Mouse (Mus musculus) ES-Bruce4 (cell line): ENCODE measurements around the gene Tmem265. TPM values are rescaled to one million over a fixed set of nuclear protein-coding genes. Genes with fewer than 3 reads are reported as not detected.

ENCODE experiments used
- H3K27ac ChIP-seq: 2 replicates; pipeline ENCODE4 v1.5.1; 2012; ENCODE audit warnings: low read length, inconsistent platforms; ENCODE audit not compliant: insufficient read depth
- H3K27me3 ChIP-seq: 2 replicates; pipeline ENCODE4 v1.6.1; 2012; ENCODE audit warnings: mild to moderate bottlenecking, low read length, inconsistent platforms; ENCODE audit not compliant: control insufficient read depth, poor library complexity, insufficient read depth, severe bottlenecking
- H3K36me3 ChIP-seq: 2 replicates; pipeline ENCODE4 v1.6.1; 2012; ENCODE audit warnings: inconsistent platforms, mild to moderate bottlenecking, low read length, moderate library complexity; ENCODE audit not compliant: control insufficient read depth, poor library complexity, insufficient read depth, severe bottlenecking
- H3K4me1 ChIP-seq: one replicate; pipeline ENCODE4 v1.8.1; 2011; ENCODE audit warnings: low read length; ENCODE audit not compliant: control insufficient read depth, insufficient read depth
- H3K4me3 ChIP-seq: 2 replicates; pipeline ENCODE4 v1.5.1; 2011; ENCODE audit warnings: low read depth, mild to moderate bottlenecking, low read length
- H3K9ac ChIP-seq: 2 replicates; pipeline ENCODE4 v1.6.1; 2012; ENCODE audit warnings: low read depth, mild to moderate bottlenecking, inconsistent platforms; ENCODE audit not compliant: poor library complexity, severe bottlenecking
- H3K9me3 ChIP-seq: replicated peaks from 2 replicates; pipeline ENCODE4 v1.6.1; 2012; ENCODE audit warnings: mild to moderate bottlenecking, low read length, inconsistent platforms; ENCODE audit not compliant: control insufficient read depth, poor library complexity, insufficient read depth, severe bottlenecking
- CTCF ChIP-seq: IDR thresholded peaks from one replicate; pipeline ENCODE4 v1.8.1; 2011; ENCODE audit warnings: low read depth, low read length
- EP300 ChIP-seq: IDR thresholded peaks from 2 replicates; pipeline ENCODE4 v1.6.1; 2011; ENCODE audit warnings: low read depth, low read length; ENCODE audit not compliant: insufficient read depth
- POLR2A ChIP-seq: IDR thresholded peaks from one replicate; pipeline ENCODE4 v1.8.1; 2011; ENCODE audit warnings: low read length; ENCODE audit not compliant: insufficient read depth
- polyA plus RNA-seq: library from polyadenylated mRNA; stranded (reverse); fragments of >200 nt; gene quantifications from 2 replicates; pipeline ENCODE4 v1.2.4, GENCODE M21; 2011; ENCODE audit warnings: low read depth; ENCODE audit not compliant: missing spikeins, insufficient read depth, insufficient read length

Tmem265 gene
- polyA plus RNA-seq, 1 experiment = 2.9 TPM

- Histone ChIP-seq H3K9me3 (no peaks in the 10 kb centered on the region), H3K4me3 (no peak overlapping the region), H3K27ac (no peak overlapping the region), H3K27me3 (no peaks in the 10 kb centered on the region), H3K4me1 (no peaks in the 10 kb centered on the region), H3K9ac (no peak overlapping the region), H3K36me3 (peaks cover 48% of the 10 kb centered on the region)
- TF ChIP-seq EP300 (no peak), POLR2A (no peak), CTCF (peak; percentile 62)
These were observed 31.4 kb downstream of the Tmem265 start for GRCm38 (mm10) chr7:127592575-127592974.

- H3K4me1 ChIP-seq = no peaks in the 10 kb centered on the region
- no peaks in the 10 kb centered on the region for H3K9me3 ChIP-seq
- H3K4me3 ChIP-seq = no peak overlapping the region
- H3K9ac ChIP-seq = no peak overlapping the region
- TF ChIP-seq EP300 (no peak), POLR2A (no peak), CTCF (no peak)
- peaks cover 42% of the 10 kb centered on the region for H3K36me3 ChIP-seq
- no peaks in the 10 kb centered on the region for H3K27me3 ChIP-seq
- no peak overlapping the region for H3K27ac ChIP-seq
These were observed 35.6 kb downstream of the Tmem265 start for GRCm38 (mm10) chr7:127596747-127597146.

- Histone ChIP-seq H3K4me1 (no peaks in the 10 kb centered on the region), H3K9me3 (no peaks in the 10 kb centered on the region), H3K27me3 (no peaks in the 10 kb centered on the region), H3K36me3 (peaks cover 13% of the 10 kb centered on the region), H3K4me3 (no peak overlapping the region), H3K27ac (no peak overlapping the region), H3K9ac (no peak overlapping the region)
- TF ChIP-seq CTCF (no peak), POLR2A (no peak), EP300 (no peak)
These were observed 39.4 kb downstream of the Tmem265 start for GRCm38 (mm10) chr7:127600612-127601011.

- H3K4me1 ChIP-seq = no peaks in the 10 kb centered on the region
- no peaks in the 10 kb centered on the region for H3K9me3 ChIP-seq
- H3K27ac ChIP-seq = no peak overlapping the region
- TF ChIP-seq POLR2A (no peak), EP300 (no peak), CTCF (no peak)
- no peak overlapping the region for H3K4me3 ChIP-seq
- H3K27me3 ChIP-seq = no peaks in the 10 kb centered on the region
- H3K9ac ChIP-seq = no peak overlapping the region
- peaks cover 5% of the 10 kb centered on the region for H3K36me3 ChIP-seq
These were observed 40.5 kb downstream of the Tmem265 start for GRCm38 (mm10) chr7:127601735-127602134.

GRCm38 (mm10) chr7:127602903-127603302, 41.7 kb downstream of the Tmem265 start:
- H3K36me3 ChIP-seq = peaks cover 5% of the 10 kb centered on the region; the same call in 1 of the 2 replicates
- no peak overlapping the region for H3K9ac ChIP-seq
- H3K27me3 ChIP-seq = no peaks in the 10 kb centered on the region
- TF ChIP-seq EP300 = no peak
- TF ChIP-seq CTCF = no peak
- no peak for TF ChIP-seq POLR2A
- H3K4me3 ChIP-seq = no peak overlapping the region
- H3K27ac ChIP-seq = no peak overlapping the region
- H3K4me1 ChIP-seq = no peaks in the 10 kb centered on the region
- H3K9me3 ChIP-seq = no peaks in the 10 kb centered on the region

- no peak overlapping the region for H3K9ac ChIP-seq
- 0 out of 2 replicates have a peak, but pooled peaks cover 2% of the 10 kb centered on the region for H3K36me3 ChIP-seq
- TF ChIP-seq EP300 = no peak
- TF ChIP-seq CTCF = no peak
- no peak for TF ChIP-seq POLR2A
- no peak overlapping the region for H3K27ac ChIP-seq
- no peaks in the 10 kb centered on the region for H3K27me3 ChIP-seq
- no peak overlapping the region for H3K4me3 ChIP-seq
- H3K9me3 ChIP-seq = peaks cover 4% of the 10 kb centered on the region; the same call in 1 of the 2 replicates
- H3K4me1 ChIP-seq = no peaks in the 10 kb centered on the region
These were observed 43.1 kb downstream of the Tmem265 start for GRCm38 (mm10) chr7:127604256-127604655.
